Mouse (Mus musculus) lung, embryonic 14.5 days (tissue): ENCODE results near the gene Cfc1. TPM values are rescaled to one million over a fixed set of nuclear protein-coding genes. Genes with fewer than 3 reads are reported as not detected.

ENCODE experiments used
- ATAC-seq: fragments of 200-750 bp; cut with Nextera tagmentation; 2 replicates; pipeline ENCODE4 v1.8.0; 2017; ENCODE audit warnings: mild to moderate bottlenecking, moderate TSS enrichment, moderate library complexity; ENCODE audit not compliant: insufficient read depth
- DNase-seq: peaks from one replicate; pipeline ENCODE4 v3.0.0-alpha.2; 2015
- H3K27ac ChIP-seq: fragments of 300-500 bp; sonication (generic); 2 replicates; pipeline ENCODE4 v1.5.1; 2014; ENCODE audit warnings: low read depth, mild to moderate bottlenecking, moderate library complexity
- H3K27me3 ChIP-seq: fragments of 300-500 bp; sonication (generic); 2 replicates; pipeline ENCODE4 v1.6.1; 2014; ENCODE audit warnings: low read length, control low read depth; ENCODE audit not compliant: insufficient read depth
- H3K36me3 ChIP-seq: fragments of 300-500 bp; sonication (generic); 2 replicates; pipeline ENCODE4 v1.6.1; 2014; ENCODE audit warnings: control low read depth; ENCODE audit not compliant: insufficient read depth
- H3K4me1 ChIP-seq: fragments of 300-500 bp; sonication (generic); 2 replicates; pipeline ENCODE4 v1.6.1; 2014; ENCODE audit warnings: antibody characterized with exemption, control low read depth; ENCODE audit not compliant: insufficient read depth
- H3K4me2 ChIP-seq: fragments of 300-500 bp; sonication (generic); 2 replicates; pipeline ENCODE4 v1.6.1; 2014; ENCODE audit warnings: mild to moderate bottlenecking
- H3K4me3 ChIP-seq: fragments of 300-500 bp; sonication (generic); 2 replicates; pipeline ENCODE4 v1.5.1; 2014; ENCODE audit warnings: low read depth, low read length
- H3K9ac ChIP-seq: fragments of 300-500 bp; sonication (generic); 2 replicates; pipeline ENCODE4 v1.6.1; 2014
- H3K9me3 ChIP-seq: fragments of 300-500 bp; sonication (generic); 2 replicates; pipeline ENCODE4 v1.6.1; 2016; ENCODE audit warnings: low read depth, low read length, control low read depth
- CTCF ChIP-seq: IDR thresholded peaks from 2 replicates; pipeline ENCODE4 v1.5.1; 2016; ENCODE audit warnings: antibody characterized with exemption, low read depth
- WGBS: fragments of 180-500 bp; shearing (Covaris S2); extraction: QIAGEN DNeasy Blood & Tissue Kit; methylation state at CpG from one replicate; pipeline ENCODE4 v1.1.7; 2014; 5-methylcytosine and 5-hydroxymethylcytosine counted together
- polyA plus RNA-seq: library from polyadenylated mRNA; unstranded; fragments of >200 nt; fragmentation: Nextera tagmentation; extraction: Ambion mirVana; gene quantifications from 2 replicates; pipeline ENCODE4 v1.2.1, GENCODE M21; 2014

The Cfc1 gene
- polyA plus RNA-seq, 1 experiment from 2014 or later = not detected

GRCm38 (mm10) chr1:34573221-34573620 is 37.8 kb downstream of the Cfc1 start:
- Histone ChIP-seq H3K9ac (no peak overlapping the region), H3K9me3 (no peaks in the 10 kb centered on the region), H3K36me3 (no peaks in the 10 kb centered on the region), H3K4me3 (no peak overlapping the region), H3K27me3 (peaks cover 5% of the 10 kb centered on the region; the same call in 1 of the 2 replicates), H3K4me1 (no peaks in the 10 kb centered on the region), H3K4me2 (no peak overlapping the region), H3K27ac (no peak overlapping the region)
- no peak for TF ChIP-seq CTCF
- ATAC-seq = no peak
- 79% methylated on average over 6 of the region's 6 CpGs for WGBS
- DNase-seq = no peak

DNA sequence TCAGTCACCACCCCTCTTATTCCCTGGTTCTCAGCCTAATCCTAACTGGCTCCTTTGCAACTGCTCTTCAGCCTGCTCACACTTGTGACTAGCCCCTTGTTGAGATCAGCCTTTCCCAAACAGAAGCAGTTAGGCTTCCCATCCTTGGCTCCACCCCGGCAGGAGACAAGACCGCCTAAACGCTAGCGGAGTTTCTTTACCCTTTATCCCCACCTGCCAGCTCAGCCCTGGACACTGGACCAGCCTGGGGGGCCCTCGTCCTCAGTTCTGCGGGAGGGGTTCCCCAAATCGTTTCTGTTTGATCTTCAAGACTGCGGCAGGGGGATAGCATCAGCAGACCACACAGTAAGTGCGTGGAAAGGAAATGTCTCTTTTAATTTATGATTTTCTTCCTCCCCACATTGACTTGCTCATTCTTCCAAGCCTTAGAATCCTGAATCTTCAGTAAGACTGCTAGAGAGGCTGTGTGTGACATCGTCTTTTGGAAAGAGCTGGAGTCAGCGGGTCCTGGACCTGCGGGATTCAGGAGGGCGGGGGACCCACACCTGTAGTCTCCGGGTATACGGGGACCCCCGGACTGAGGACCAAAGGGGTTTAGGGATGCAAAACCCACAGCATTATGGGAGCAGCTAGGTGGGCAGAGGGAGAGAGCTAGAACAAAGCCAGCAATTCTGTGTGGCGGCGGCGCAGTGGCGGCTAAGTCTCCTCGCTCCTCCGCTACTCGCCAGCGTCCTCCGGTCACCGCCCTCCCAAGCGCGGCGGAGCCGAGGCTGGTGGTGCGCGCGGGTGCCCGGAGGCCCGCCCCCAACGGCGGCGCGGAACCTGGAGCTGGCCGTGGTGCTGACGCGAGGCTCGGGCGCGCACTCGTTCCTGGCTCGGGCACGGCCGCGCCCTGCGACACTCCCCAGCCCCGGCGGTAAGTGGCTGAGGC is 43.7 kb downstream of the Cfc1 start, which contains the start of gene Amer3:
Amer3 (plus strand) TSS at position 807 of the 931 bp plus-strand sequence.
- peaks cover 26% of the 10 kb centered on the region; the same call in 1 of the 2 replicates for H3K27me3 ChIP-seq
- H3K9ac ChIP-seq = no peak within 1 kb of the TSS
- H3K4me3 ChIP-seq = peak within 1 kb of the TSS; percentile 31
- H3K4me1 ChIP-seq = no peaks in the 10 kb centered on the region
- H3K27ac ChIP-seq = no peak within 1 kb of the TSS
- H3K4me2 ChIP-seq = peak within 1 kb of the TSS; percentile 66
- no peaks in the 10 kb centered on the region for H3K36me3 ChIP-seq
- peak; percentile 95 for ATAC-seq
- no peaks in the 10 kb centered on the region for H3K9me3 ChIP-seq
- no peak for TF ChIP-seq CTCF
- DNase-seq = peak; percentile 91
- under 1% methylated on average over 52 of the region's 53 CpGs for WGBS

DNA sequence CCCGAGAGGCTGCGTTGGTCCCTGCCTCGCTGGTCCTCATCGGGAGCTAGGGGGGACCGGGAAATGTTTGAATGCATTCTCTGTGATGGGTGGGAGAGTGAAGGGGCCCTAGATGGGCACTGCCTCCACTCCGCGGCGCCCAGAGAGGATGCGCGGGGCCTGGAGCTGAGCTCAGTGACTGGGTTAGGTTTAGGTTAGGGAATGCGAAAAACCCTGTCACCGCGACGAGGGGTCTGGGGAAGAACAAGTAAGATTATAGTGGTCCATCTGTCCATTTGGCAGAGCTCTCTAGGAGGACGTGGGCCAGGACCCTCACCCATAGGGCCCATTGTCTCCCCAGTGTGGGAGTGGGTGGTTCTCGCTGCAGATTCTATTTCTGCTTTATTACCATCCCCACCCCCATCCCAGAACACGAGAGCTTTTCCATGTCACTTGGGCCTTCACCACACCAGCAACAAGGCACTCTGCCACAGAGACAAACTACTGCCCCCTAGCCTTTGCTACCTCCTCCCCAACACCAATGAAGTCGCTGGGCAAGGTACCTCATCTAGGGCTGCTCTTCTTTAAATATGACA is 44.4 kb downstream of the Cfc1 start:
- no peak for TF ChIP-seq CTCF
- Histone ChIP-seq H3K27ac (no peak overlapping the region), H3K4me2 (peak overlapping the region; percentile 66), H3K9ac (no peak overlapping the region), H3K4me3 (peak overlapping the region; percentile 31; the same call in 1 of the 2 replicates), H3K27me3 (peaks cover 26% of the 10 kb centered on the region; the same call in 1 of the 2 replicates), H3K4me1 (no peaks in the 10 kb centered on the region), H3K36me3 (no peaks in the 10 kb centered on the region), H3K9me3 (no peaks in the 10 kb centered on the region)
- DNase-seq (no peak), ATAC-seq (peak; percentile 32; the same call in 1 of the 2 replicates)
- 2% methylated on average over 18 of the region's 18 CpGs for WGBS

- ATAC-seq (no peak), DNase-seq (no peak)
- H3K4me2 ChIP-seq = no peak overlapping the region
- H3K9me3 ChIP-seq = no peaks in the 10 kb centered on the region
- H3K27me3 ChIP-seq = peaks cover 22% of the 10 kb centered on the region; the same call in 1 of the 2 replicates
- WGBS = 77% methylated on average over 6 of the region's 6 CpGs
- no peaks in the 10 kb centered on the region for H3K4me1 ChIP-seq
- H3K4me3 ChIP-seq = no peak overlapping the region
- no peak overlapping the region for H3K9ac ChIP-seq
- no peak for TF ChIP-seq CTCF
- no peaks in the 10 kb centered on the region for H3K36me3 ChIP-seq
- H3K27ac ChIP-seq = no peak overlapping the region
These were observed 46.8 kb downstream of the Cfc1 start for GRCm38 (mm10) chr1:34582218-34582617.

DNA sequence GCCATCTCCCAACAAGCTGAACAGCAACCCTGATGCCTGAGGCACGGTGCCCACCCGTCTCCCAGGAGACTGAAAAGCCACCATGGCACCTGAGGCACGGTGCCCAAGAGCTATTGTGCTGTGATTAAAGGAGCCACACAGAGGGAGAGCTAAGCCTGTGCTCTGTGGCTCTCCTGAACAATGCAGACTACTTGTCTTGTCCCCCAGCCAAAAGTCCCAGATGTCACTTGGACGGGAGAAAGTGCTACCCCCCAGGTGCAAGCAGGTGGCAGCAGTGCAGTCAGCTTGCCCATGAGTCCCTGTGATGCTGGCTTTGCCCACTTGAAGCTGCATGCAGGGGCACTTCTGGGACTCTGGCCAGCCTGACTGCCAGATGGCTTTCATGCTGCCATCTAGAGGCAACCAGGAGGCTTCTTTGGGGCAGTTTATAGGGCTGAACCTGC is 48.4 kb downstream of the Cfc1 start:
- Histone ChIP-seq H3K27me3 (peaks cover 15% of the 10 kb centered on the region; the same call in 1 of the 2 replicates), H3K9ac (no peak overlapping the region), H3K4me2 (no peak overlapping the region), H3K4me3 (no peak overlapping the region), H3K9me3 (no peaks in the 10 kb centered on the region), H3K27ac (no peak overlapping the region), H3K36me3 (no peaks in the 10 kb centered on the region), H3K4me1 (no peaks in the 10 kb centered on the region)
- peak; percentile 21; the same call in 1 of the 2 replicates for TF ChIP-seq CTCF
- ATAC-seq = no peak
- peak; percentile 12 for DNase-seq
- WGBS = 32% methylated on average over 4 of the region's 4 CpGs

GRCm38 (mm10) chr1:34584736-34585135 is 49.3 kb downstream of the Cfc1 start:
- 76% methylated on average over 4 of the region's 4 CpGs for WGBS
- no peak overlapping the region for H3K4me3 ChIP-seq
- H3K4me2 ChIP-seq = no peak overlapping the region
- no peaks in the 10 kb centered on the region for H3K4me1 ChIP-seq
- no peak overlapping the region for H3K9ac ChIP-seq
- no peaks in the 10 kb centered on the region for H3K36me3 ChIP-seq
- ATAC-seq (no peak), DNase-seq (no peak)
- peaks cover 9% of the 10 kb centered on the region; the same call in 1 of the 2 replicates for H3K27me3 ChIP-seq
- no peak overlapping the region for H3K27ac ChIP-seq
- H3K9me3 ChIP-seq = no peaks in the 10 kb centered on the region
- TF ChIP-seq CTCF = no peak
